Mouse (Mus musculus) neural tube, embryonic 15.5 days (tissue): Measurements from ENCODE around the gene Adamts4. TPM values are rescaled to one million over a fixed set of nuclear protein-coding genes. Genes with fewer than 3 reads are reported as not detected.
"Not testable (repeated sequence)": the region's sequence is repeated elsewhere in the genome, so short reads cannot be mapped to it uniquely, and the experiment has no call there.

Experiments used
- ATAC-seq: fragments of 200-750 bp; cut with Nextera tagmentation; 2 replicates; pipeline ENCODE4 v1.8.0; 2017; ENCODE audit warnings: mild to moderate bottlenecking, moderate TSS enrichment, moderate library complexity; ENCODE audit not compliant: low FRiP score
- H3K27ac ChIP-seq: fragments of 300-500 bp; sonication (generic); replicated peaks from 2 replicates; pipeline ENCODE4 v1.5.1; 2015; ENCODE audit warnings: mild to moderate bottlenecking, inconsistent platforms
- H3K27me3 ChIP-seq: fragments of 300-500 bp; sonication (generic); replicated peaks from 2 replicates; pipeline ENCODE4 v1.6.1; 2015; ENCODE audit warnings: inconsistent platforms
- H3K36me3 ChIP-seq: fragments of 300-500 bp; sonication (generic); 2 replicates; pipeline ENCODE4 v1.6.1; 2015; ENCODE audit warnings: inconsistent platforms
- H3K4me1 ChIP-seq: fragments of 300-500 bp; sonication (generic); 2 replicates; pipeline ENCODE4 v1.6.1; 2015; ENCODE audit warnings: inconsistent platforms
- H3K4me2 ChIP-seq: fragments of 300-500 bp; sonication (generic); 2 replicates; pipeline ENCODE4 v1.6.1; 2015; ENCODE audit warnings: inconsistent platforms, mild to moderate bottlenecking, moderate library complexity
- H3K4me3 ChIP-seq: fragments of 300-500 bp; sonication (generic); replicated peaks from 2 replicates; pipeline ENCODE4 v1.5.1; 2015; ENCODE audit warnings: mild to moderate bottlenecking, inconsistent platforms
- H3K9ac ChIP-seq: fragments of 300-500 bp; sonication (generic); replicated peaks from 2 replicates; pipeline ENCODE4 v1.6.1; 2015; ENCODE audit warnings: mild to moderate bottlenecking, inconsistent platforms
- H3K9me3 ChIP-seq: fragments of 300-500 bp; sonication (generic); replicated peaks from 2 replicates; pipeline ENCODE4 v1.6.1; 2016; ENCODE audit warnings: inconsistent platforms
- WGBS: fragments of 180-500 bp; shearing (Covaris S2); methylation state at CpG from one replicate; pipeline ENCODE4 v1.1.7; 2015; ENCODE audit warnings: mixed read lengths; 5-methylcytosine and 5-hydroxymethylcytosine counted together
- polyA plus RNA-seq: library from polyadenylated mRNA; unstranded; fragments of >200 nt; fragmentation: Nextera tagmentation; extraction: Ambion mirVana; gene quantifications from 2 replicates; pipeline ENCODE4 v1.2.1, GENCODE M21; 2015

The Adamts4 gene
- polyA plus RNA-seq, 1 experiment from 2014 or later, result 3.3 TPM

DNA sequence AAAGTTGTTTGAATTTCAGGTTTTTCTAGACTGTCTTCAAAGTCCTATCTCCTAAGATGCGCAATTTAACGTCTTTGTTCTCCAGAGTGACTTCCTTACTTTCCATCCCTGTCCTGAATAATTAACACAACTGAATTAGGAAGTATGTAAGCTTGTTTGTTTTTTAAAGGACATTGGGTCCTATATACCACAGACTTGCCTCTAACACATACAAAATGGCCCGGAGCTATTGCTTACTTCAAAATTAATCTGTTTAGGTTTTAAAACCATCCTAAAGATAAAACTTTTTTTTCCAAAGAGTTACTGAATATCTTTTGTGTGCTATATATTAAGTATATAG, 44.8 kb downstream of the Adamts4 start:
- Histone ChIP-seq H3K9ac (peak overlapping the region; percentile 88), H3K9me3 (no peaks in the 10 kb centered on the region), H3K27ac (peak overlapping the region; percentile 97), H3K27me3 (peaks cover 19% of the 10 kb centered on the region), H3K4me3 (peak overlapping the region; percentile 77), H3K4me2 (peak overlapping the region; percentile 66), H3K4me1 (peaks cover 14% of the 10 kb centered on the region), H3K36me3 (no peaks in the 10 kb centered on the region)
- peak; percentile 11; the same call in 1 of the 2 replicates for ATAC-seq
- WGBS, result 14% methylated on average over 3 of the region's 3 CpGs

DNA sequence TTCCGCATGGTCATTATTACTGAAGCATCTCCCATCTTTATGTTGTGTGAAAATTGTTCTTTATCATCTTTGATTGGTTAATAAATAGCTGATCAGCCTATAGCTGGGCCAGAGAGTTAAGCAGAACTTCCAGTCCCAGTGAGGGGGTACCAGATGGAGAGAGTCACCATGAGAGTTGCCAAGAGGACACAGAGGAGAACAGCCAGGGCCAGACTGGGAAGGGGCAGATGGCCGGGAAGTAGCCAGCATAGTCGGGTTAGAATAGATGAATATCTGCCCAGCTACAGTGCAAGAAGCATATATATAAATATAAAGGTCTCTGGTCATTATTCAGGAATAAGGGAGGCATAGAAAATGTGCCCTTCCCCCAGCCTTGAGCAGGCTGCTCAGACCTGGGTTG, 48.0 kb downstream of the Adamts4 start:
- ATAC-seq, result no peak
- Histone ChIP-seq H3K4me3 (no peak overlapping the region), H3K36me3 (no peaks in the 10 kb centered on the region), H3K27me3 (peaks cover 19% of the 10 kb centered on the region), H3K9me3 (no peaks in the 10 kb centered on the region), H3K9ac (no peak overlapping the region), H3K4me1 (peaks cover 12% of the 10 kb centered on the region), H3K4me2 (no peak overlapping the region), H3K27ac (no peak overlapping the region)
- 76% methylated on average over 3 of the region's 3 CpGs for WGBS

DNA sequence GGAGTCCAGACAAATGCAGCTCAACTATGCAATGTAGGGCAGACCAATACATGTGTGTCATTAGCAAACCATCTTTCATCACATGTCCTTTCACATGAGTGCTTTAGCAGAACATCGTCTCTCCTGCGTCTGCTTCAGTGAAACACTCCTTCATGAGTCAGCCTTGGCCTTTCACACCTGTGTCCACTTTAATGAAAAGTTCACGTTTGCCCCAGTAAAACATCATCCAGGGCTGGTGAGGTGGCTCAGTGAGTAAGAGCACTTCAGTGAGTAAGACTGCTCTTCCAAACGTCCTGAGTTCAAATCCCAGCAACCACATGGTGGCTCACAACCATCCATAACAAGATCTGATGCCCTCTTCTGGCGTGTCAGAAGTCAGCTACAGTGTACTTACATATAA, 55.9 kb downstream of the Adamts4 start:
- H3K36me3 ChIP-seq, H3K27me3 ChIP-seq, H3K9ac ChIP-seq, ATAC-seq, H3K4me2 ChIP-seq, H3K9me3 ChIP-seq, H3K4me3 ChIP-seq, H3K4me1 ChIP-seq, H3K27ac ChIP-seq: not testable (repeated sequence)
- WGBS, result 71% methylated on average over 5 of the region's 5 CpGs

DNA sequence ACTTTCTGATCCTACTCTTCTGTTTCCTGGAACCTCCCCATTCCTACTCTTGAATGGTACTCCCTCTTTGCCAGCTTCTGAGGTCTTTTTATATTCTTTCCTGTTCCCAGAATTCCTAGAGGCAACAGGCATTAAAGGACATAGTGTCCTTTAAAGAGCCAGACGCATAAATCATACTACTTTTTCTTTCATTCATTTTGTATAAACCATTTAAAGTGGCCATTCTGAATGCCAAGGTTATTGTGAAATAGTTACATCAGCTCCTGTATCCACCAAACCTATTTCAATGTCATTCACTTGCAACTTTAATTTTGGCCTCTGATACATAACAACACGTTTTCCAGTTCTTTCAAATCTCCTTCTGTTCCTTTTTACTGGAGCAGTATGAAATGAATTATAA, 59.1 kb downstream of the Adamts4 start:
- Histone ChIP-seq H3K9ac (no peak overlapping the region), H3K9me3 (no peaks in the 10 kb centered on the region), H3K4me2 (no peak overlapping the region), H3K36me3 (no peaks in the 10 kb centered on the region), H3K27me3 (0 out of 2 replicates have a peak, but pooled peaks cover 7% of the 10 kb centered on the region), H3K27ac (no peak overlapping the region), H3K4me3 (no peak overlapping the region), H3K4me1 (no peaks in the 10 kb centered on the region)
- no peak for ATAC-seq
- WGBS, result 80% methylated on average over 2 of the region's 2 CpGs

Other genes starting within 250 kb of the Adamts4 start
- 0.40 and 0.95 TPM in 2 replicates for gene Fcgr4, start 231.5 kb upstream of the Adamts4 start, polyA plus RNA-seq
- gene Fcgr3, start 185.5 kb upstream of the Adamts4 start, polyA plus RNA-seq, result 11.5 and 11.8 TPM in 2 replicates
- gene Cfap126, start 136.5 kb upstream of the Adamts4 start, polyA plus RNA-seq, result 4.4 and 6.3 TPM in 2 replicates
- gene Sdhc, start 99.8 kb upstream of the Adamts4 start, polyA plus RNA-seq, result 311 and 314 TPM in 2 replicates
- gene Mpz, start 99.7 kb upstream of the Adamts4 start, polyA plus RNA-seq, result 8.8 and 11.0 TPM in 2 replicates
- gene Pcp4l1, start 54.2 kb upstream of the Adamts4 start, polyA plus RNA-seq, result 34.0 and 39.1 TPM in 2 replicates
- 0.38 and 0.52 TPM in 2 replicates for gene Nr1i3, start 36.5 kb upstream of the Adamts4 start, polyA plus RNA-seq
- 51.0 and 60.0 TPM in 2 replicates for gene Tomm40l, start 27.9 kb upstream of the Adamts4 start, polyA plus RNA-seq
- gene Apoa2, start 25.4 kb upstream of the Adamts4 start, polyA plus RNA-seq, result 11.1 and 12.9 TPM in 2 replicates
- gene Fcer1g, start 16.1 kb upstream of the Adamts4 start, polyA plus RNA-seq, result 32.0 and 46.6 TPM in 2 replicates
- gene Ndufs2, start 967 bp downstream of the Adamts4 start, polyA plus RNA-seq, result 237 and 260 TPM in 2 replicates
- gene B4galt3, start 19.9 kb downstream of the Adamts4 start, polyA plus RNA-seq, result 90.6 and 97.6 TPM in 2 replicates
- gene Ppox, start 30.8 kb downstream of the Adamts4 start, polyA plus RNA-seq, result 42.7 and 48.0 TPM in 2 replicates
- 87.4 and 91.6 TPM in 2 replicates for gene Usp21, start 37.6 kb downstream of the Adamts4 start, polyA plus RNA-seq
- 115 and 119 TPM in 2 replicates for gene Ufc1, start 44.6 kb downstream of the Adamts4 start, polyA plus RNA-seq
- gene Dedd, start 78.7 kb downstream of the Adamts4 start, polyA plus RNA-seq, result 44.1 and 49.9 TPM in 2 replicates
- 53.0 and 53.1 TPM in 2 replicates for gene Nit1, start 95.2 kb downstream of the Adamts4 start, polyA plus RNA-seq
- gene Pfdn2, start 95.2 kb downstream of the Adamts4 start, polyA plus RNA-seq, result 146 and 162 TPM in 2 replicates
- gene Klhdc9, start 110.4 kb downstream of the Adamts4 start, polyA plus RNA-seq, result 4.0 and 4.1 TPM in 2 replicates
- gene Nectin4, start 119.7 kb downstream of the Adamts4 start, polyA plus RNA-seq, result 3.7 and 5.6 TPM in 2 replicates
- 0.88 and 6.0 TPM in 2 replicates for gene Arhgap30, start 138.5 kb downstream of the Adamts4 start, polyA plus RNA-seq
- gene Usf1, start 160.9 kb downstream of the Adamts4 start, polyA plus RNA-seq, result 131 and 149 TPM in 2 replicates
- gene Tstd1, start 168.5 kb downstream of the Adamts4 start, polyA plus RNA-seq, result 4.9 and 6.2 TPM in 2 replicates
- 11.8 and 27.5 TPM in 2 replicates for gene F11r, start 187.1 kb downstream of the Adamts4 start, polyA plus RNA-seq